ENCODE assay signal across 15 mouse cellular contexts in the genomic region with DNA sequence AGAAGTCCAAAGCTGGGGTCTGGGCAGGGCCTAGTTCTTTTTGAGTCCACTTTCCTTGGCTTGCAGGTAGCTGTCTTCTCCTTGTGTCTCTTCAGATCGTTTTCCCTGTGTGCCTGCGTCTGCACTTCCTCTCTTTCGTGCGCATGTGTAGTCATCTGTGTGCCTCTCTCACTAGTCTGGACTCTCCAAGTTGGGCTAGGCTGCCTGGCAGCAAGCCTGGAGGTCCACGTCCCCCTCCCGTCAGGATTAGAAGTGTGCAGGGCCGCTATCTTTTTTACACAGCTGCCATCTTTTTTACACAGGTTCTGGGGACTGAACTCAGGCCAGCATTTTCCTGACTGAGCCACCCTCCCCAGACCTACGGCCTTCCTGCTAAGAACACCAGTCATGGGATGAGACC. TPM values are rescaled to one million over a fixed set of nuclear protein-coding genes. Genes with fewer than 3 reads are reported as not detected.
A peak's percentile ranks its signal among the peaks of the same experiment; 100 is the strongest.
DNase-seq lines count a peak whose midpoint lies in the region; ATAC-seq and TF ChIP-seq lines count a peak whose summit lies in the region.
"Had no signal": no experiment of that assay in that cellular context is flagged by ENCODE, and none has a peak within 500 bp of the region (broad histone marks: within the 10 kb centered on the region; RNA-seq: fewer than 3 reads in every experiment).

No protein-coding gene starts in this region.

- no peak for ATAC-seq in heart, embryonic 13.5 days (ENCODE audit: extremely low read depth, insufficient number of reproducible peaks, low FRiP score, low TSS enrichment)
- peak; percentile 35; the same call in 1 of the 2 replicates for ATAC-seq in liver, embryonic 14.5 days (ENCODE audit: insufficient read depth)
- ATAC-seq: intestine, postnatal 0 days; Patski had no signal

- H3K27ac ChIP-seq in heart, embryonic 13.5 days (replicated peaks): peak overlapping the region; percentile 20; the same call in 1 of the 2 replicates
- peak overlapping the region; percentile 30 for H3K27ac ChIP-seq in testis, adult 2 months (ENCODE audit: control insufficient read depth, insufficient read depth, low read depth, low read length)
- no peak overlapping the region for H3K27ac ChIP-seq in liver, embryonic 14.5 days
- H3K27ac ChIP-seq in olfactory bulb, adult 2 months (ENCODE audit: insufficient read depth, low read depth, low read length): peak overlapping the region; percentile 49
- H3K27ac ChIP-seq: embryonic facial prominence, embryonic 12.5 days; limb, embryonic 13.5 days had no signal

- no peak for DNase-seq in heart, postnatal 36 days
- no peak for DNase-seq in testis, postnatal 14 days (ENCODE audit: low spot score)
- no peak for DNase-seq in liver, embryonic 14.5 days (ENCODE audit: low read depth in 3 of 3, low spot score in 3 of 3)
- DNase-seq in spleen, postnatal 14 days (ENCODE audit: low spot score in 2 of 2): no peak
- no peak for DNase-seq in frontal cortex, adult 2 months (ENCODE audit: extremely low spot score in 1 of 2, low spot score in 1 of 2)
- DNase-seq: adrenal gland, postnatal 14 days; B cell, adult 2 months; cerebellum, adult 9-10 months had no signal

- no peak overlapping the region for H3K4me3 ChIP-seq in heart, embryonic 13.5 days
- H3K4me3 ChIP-seq in testis, adult 2 months (ENCODE audit: control insufficient read depth, low read depth, low read length): no peak overlapping the region
- H3K4me3 ChIP-seq in liver, embryonic 14.5 days (ENCODE audit: insufficient read depth in 1 of 2, low read depth in 2 of 2, low read length in 2 of 2): no peak overlapping the region
- H3K4me3 ChIP-seq in olfactory bulb, adult 2 months (ENCODE audit: insufficient read depth, low read depth, low read length): no peak overlapping the region
- H3K4me3 ChIP-seq: embryonic facial prominence, embryonic 12.5 days; limb, embryonic 13.5 days had no signal

- TF ChIP-seq POLR2A in testis, adult 2 months (IDR thresholded peaks at IDR 0.05; ENCODE audit: control insufficient read depth, low read depth, low read length): no peak
- TF ChIP-seq POLR2A in olfactory bulb, adult 2 months (IDR thresholded peaks at IDR 0.05; ENCODE audit: insufficient read depth, low read depth, low read length): no peak

- WGBS in heart, embryonic 13.5 days: 21% methylated on average over 8 of the region's 8 CpGs
- 24% methylated on average over 8 of the region's 8 CpGs for WGBS in liver, embryonic 14.5 days (ENCODE audit: insufficient replicate concordance)
- 38% methylated on average over 8 of the region's 8 CpGs for WGBS in olfactory bulb, adult 2 months

- intact Hi-C loops in heart, postnatal 36 days (cut with DNase I): no loop called here

- peak overlapping the region; percentile 53; the same call in 1 of the 2 replicates for H3K9ac ChIP-seq in heart, embryonic 13.5 days
- H3K9ac ChIP-seq in liver, embryonic 14.5 days (replicated peaks): no peak overlapping the region
- H3K9ac ChIP-seq: embryonic facial prominence, embryonic 12.5 days; limb, embryonic 13.5 days had no signal

- TF ChIP-seq EP300 in liver, embryonic 14.5 days (IDR thresholded peaks at IDR 0.05; ENCODE audit: low read depth): no peak

- H3K4me1 ChIP-seq in heart, embryonic 13.5 days: peaks cover 40% of the 10 kb centered on the region
- no peaks in the 10 kb centered on the region for H3K4me1 ChIP-seq in testis, adult 2 months (ENCODE audit: control insufficient read depth, insufficient read depth, low read length)
- peaks cover 5 to 16% of the 10 kb centered on the region in 2 experiments for H3K4me1 ChIP-seq in liver, embryonic 14.5 days (replicated peaks; ENCODE audit: control insufficient read depth in 2 of 2, insufficient read depth in 2 of 2, low read length in 1 of 2)
- peaks cover 34% of the 10 kb centered on the region for H3K4me1 ChIP-seq in olfactory bulb, adult 2 months (ENCODE audit: control insufficient read depth, insufficient read depth, low read length)

- no peaks in the 10 kb centered on the region for H3K9me3 ChIP-seq in heart, embryonic 13.5 days
- H3K9me3 ChIP-seq in liver, embryonic 14.5 days (ENCODE audit: control insufficient read depth, low read length): no peaks in the 10 kb centered on the region
- H3K9me3 ChIP-seq: embryonic facial prominence, embryonic 12.5 days; limb, embryonic 13.5 days had no signal

- H3K36me3 ChIP-seq in heart, embryonic 13.5 days: no peaks in the 10 kb centered on the region
- no peaks in the 10 kb centered on the region for H3K36me3 ChIP-seq in testis, adult 2 months (ENCODE audit: control insufficient read depth, insufficient read depth, low read length)
- no peaks in the 10 kb centered on the region for H3K36me3 ChIP-seq in liver, embryonic 14.5 days (replicated peaks; ENCODE audit: control insufficient read depth, insufficient read depth, low read depth)
- H3K36me3 ChIP-seq: embryonic facial prominence, embryonic 12.5 days; limb, embryonic 13.5 days had no signal

- peak overlapping the region; percentile 19; the same call in 1 of the 2 replicates for H3K4me2 ChIP-seq in heart, embryonic 13.5 days
- no peak overlapping the region for H3K4me2 ChIP-seq in liver, embryonic 14.5 days (ENCODE audit: low read depth)
- H3K4me2 ChIP-seq: embryonic facial prominence, embryonic 12.5 days; limb, embryonic 13.5 days had no signal

- H3K27me3 ChIP-seq in heart, embryonic 13.5 days (replicated peaks): no peaks in the 10 kb centered on the region
- H3K27me3 ChIP-seq in testis, adult 2 months (ENCODE audit: control insufficient read depth, insufficient read depth, low read length): no peaks in the 10 kb centered on the region
- H3K27me3 ChIP-seq in liver, embryonic 14.5 days (ENCODE audit: control insufficient read depth, insufficient read depth, low read length): no peaks in the 10 kb centered on the region
- H3K27me3 ChIP-seq: embryonic facial prominence, embryonic 12.5 days; Patski had no signal

- no peak for TF ChIP-seq CTCF in testis, adult 2 months (IDR thresholded peaks at IDR 0.05; ENCODE audit: control insufficient read depth, insufficient read depth, insufficient replicate concordance, low read depth, low read length)
- TF ChIP-seq CTCF in liver, embryonic 14.5 days (IDR thresholded peaks at IDR 0.05; ENCODE audit: low read depth): no peak
- TF ChIP-seq CTCF in olfactory bulb, adult 2 months (IDR thresholded peaks at IDR 0.05; ENCODE audit: insufficient read depth, low read depth, low read length): no peak

RNA-seq across cellular contexts. Expression of a gene that starts 55.8 kb away (rescaled TPM):
- polyA plus RNA-seq in heart, embryonic 13.5 days (2015; fragmentation: Nextera tagmentation; extraction: Ambion mirVana): 44.5 and 45.3 TPM in 2 replicates
- 10 to 100 TPM; 67.9 to 75.2 TPM for total RNA-seq in heart, postnatal 36 days (2021)
- 133 and 153 TPM in 2 replicates for polyA plus RNA-seq in testis, adult 2 months (2012; rRNA removed)
- 12.3 and 13.0 TPM in 2 replicates for polyA plus RNA-seq in liver, embryonic 14.5 days (2012; rRNA removed)
- polyA plus RNA-seq in liver, embryonic 14.5 days (2014; fragmentation: Nextera tagmentation; extraction: Ambion mirVana): 10.5 and 12.8 TPM in 2 replicates
- not detected in 2 replicates for polyA plus RNA-seq in olfactory bulb, adult 2 months (2012; ENCODE audit: insufficient read depth, insufficient read length, low replicate concordance, missing spikeins)
- polyA plus RNA-seq in frontal cortex, adult 2 months (2012; rRNA removed): 214 and 229 TPM in 2 replicates
